Mouse (Mus musculus) G1E (cell line): Measurements from ENCODE around the gene Bmp8a. TPM values are rescaled to one million over a fixed set of nuclear protein-coding genes. Genes with fewer than 3 reads are reported as not detected.

ENCODE experiments used
- ATAC-seq: 2 replicates; pipeline ENCODE4 v1.8.0; 2016; ENCODE audit warnings: mild to moderate bottlenecking; ENCODE audit not compliant: insufficient number of reproducible peaks, poor library complexity, low FRiP score, severe bottlenecking; ENCODE audit errors: extremely low read depth
- DNase-seq: peaks from one replicate; pipeline ENCODE4 v3.0.0; 2012; ENCODE audit warnings: low spot score
- H3K27me3 ChIP-seq: 2 replicates; pipeline ENCODE4 v1.6.1; 2012; ENCODE audit warnings: mild to moderate bottlenecking, low read length, inconsistent platforms; ENCODE audit not compliant: insufficient read depth
- H3K36me3 ChIP-seq: replicated peaks from 2 replicates; pipeline ENCODE3; 2012; ENCODE audit warnings: mild to moderate bottlenecking, inconsistent platforms
- H3K4me1 ChIP-seq: 2 replicates; pipeline ENCODE4 v1.6.1; 2012; ENCODE audit warnings: low read depth, low read length, inconsistent platforms, mixed read lengths; ENCODE audit not compliant: insufficient read depth
- H3K4me3 ChIP-seq: 2 replicates; pipeline ENCODE4 v1.5.1; 2012; ENCODE audit warnings: low read depth, mild to moderate bottlenecking, inconsistent platforms, low read length, moderate library complexity, mixed read lengths
- H3K9me3 ChIP-seq: replicated peaks from 2 replicates; pipeline ENCODE4 v1.6.1; 2012; ENCODE audit warnings: inconsistent platforms
- CTCF ChIP-seq: IDR thresholded peaks from 2 replicates; pipeline ENCODE4 v1.5.1; 2012; ENCODE audit warnings: low read depth, low read length, inconsistent platforms, mixed read lengths
- GATA1 ChIP-seq: IDR thresholded peaks from 2 replicates; pipeline ENCODE4 v1.6.1; 2012; ENCODE audit warnings: borderline replicate concordance, low read length, inconsistent platforms, mixed read lengths
- GATA2 ChIP-seq: IDR thresholded peaks from 2 replicates; pipeline ENCODE4 v1.6.1; 2012; ENCODE audit warnings: low read depth, low read length, inconsistent platforms, borderline replicate concordance
- POLR2AphosphoS5 ChIP-seq: IDR thresholded peaks from 2 replicates; pipeline ENCODE4 v1.6.1; 2012; ENCODE audit warnings: low read depth, low read length, inconsistent platforms; ENCODE audit not compliant: insufficient replicate concordance
- TAL1 ChIP-seq: conservative IDR thresholded peaks from 2 replicates; pipeline ENCODE4 v1.6.1; 2012; ENCODE audit warnings: low read depth, low read length, inconsistent platforms, mixed read lengths
- polyA plus RNA-seq: library from polyadenylated mRNA; stranded (reverse); fragments of >175 nt; gene quantifications from 2 replicates; pipeline ENCODE4 v1.2.3, GENCODE M21; 2012
- total RNA-seq, 2 experiments: library from RNA; stranded (forward) in 1 of 2; stranded (reverse) in 1 of 2; fragments of 200-1000 nt in 1 of 2; fragments of >200 nt in 1 of 2; fragmentation: Nextera tagmentation in 1 of 2; gene quantifications; 2 replicates each; pipeline ENCODE4 v1.2.3; 2014 to 2017

The Bmp8a gene
- total and polyA plus RNA-seq, 3 experiments, result 0.05 to 0.10 TPM; not detected in 1

GRCm38 (mm10) chr4:123282500-123282899 lies 60.6 kb downstream of the Bmp8a start:
- H3K4me3 ChIP-seq, result peak overlapping the region; percentile 74
- H3K4me1 ChIP-seq, result peaks cover 40% of the 10 kb centered on the region
- TF ChIP-seq TAL1, result no peak
- peak; percentile 78 for TF ChIP-seq CTCF
- TF ChIP-seq GATA2, result no peak
- TF ChIP-seq GATA1, result no peak
- no peak for TF ChIP-seq POLR2AphosphoS5
- DNase-seq (peak; percentile 95), ATAC-seq (peak; percentile 64)
- H3K27me3 ChIP-seq, result peaks cover 4% of the 10 kb centered on the region; the same call in 1 of the 2 replicates
- H3K36me3 ChIP-seq, result peaks cover 39% of the 10 kb centered on the region
- H3K9me3 ChIP-seq, result no peaks in the 10 kb centered on the region

- TF ChIP-seq TAL1 (no peak), POLR2AphosphoS5 (no peak), GATA2 (no peak), GATA1 (no peak), CTCF (no peak)
- Histone ChIP-seq H3K36me3 (peaks cover 16% of the 10 kb centered on the region), H3K9me3 (no peaks in the 10 kb centered on the region), H3K4me1 (peaks cover 17% of the 10 kb centered on the region), H3K4me3 (no peak overlapping the region), H3K27me3 (peaks cover 14% of the 10 kb centered on the region)
- DNase-seq (no peak), ATAC-seq (no peak)
Observed at GRCm38 (mm10) chr4:123280117-123280516, 62.9 kb downstream of the Bmp8a start.

DNA sequence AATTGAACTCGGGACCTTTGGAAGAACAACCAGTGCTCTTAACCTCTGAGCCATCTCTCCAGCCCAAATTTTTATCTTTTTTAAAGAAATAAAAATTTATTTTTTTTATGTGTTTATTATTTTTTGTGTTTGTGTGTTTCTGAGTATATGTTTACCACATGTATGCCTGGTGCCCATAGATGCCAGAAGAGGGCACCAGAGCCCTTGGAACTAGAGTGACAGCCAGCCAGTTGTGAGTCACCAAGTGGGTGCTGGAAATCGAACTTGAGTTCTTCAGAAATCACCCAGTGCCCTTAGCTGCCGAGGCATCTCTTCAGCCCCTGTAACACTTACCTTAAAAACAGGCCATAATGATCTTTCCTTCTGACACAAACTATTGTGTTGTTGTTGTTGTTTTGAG lies 72.0 kb downstream of the Bmp8a start:
- H3K4me3 ChIP-seq, result no peak overlapping the region
- no peak for DNase-seq
- H3K36me3 ChIP-seq, result no peaks in the 10 kb centered on the region
- TF ChIP-seq GATA1 (no peak), GATA2 (no peak), POLR2AphosphoS5 (no peak), CTCF (no peak), TAL1 (no peak)
- H3K4me1 ChIP-seq, result no peaks in the 10 kb centered on the region
- peaks cover 26% of the 10 kb centered on the region for H3K27me3 ChIP-seq
- no peak for ATAC-seq
- no peaks in the 10 kb centered on the region for H3K9me3 ChIP-seq

Other genes starting within 250 kb of the Bmp8a start
- not detected in 2 replicates for gene Bmp8b, start 238.1 kb downstream of the Bmp8a start, total RNA-seq (2014; fragmentation: Nextera tagmentation)
- gene Bmp8b, start 238.1 kb downstream of the Bmp8a start, total RNA-seq (2017), result 0.05 TPM in 1 of 2 replicates, not detected in the other
- not detected in 2 replicates for gene Bmp8b, start 238.1 kb downstream of the Bmp8a start, polyA plus RNA-seq
- gene Oxct2b, start 227.0 kb downstream of the Bmp8a start, total RNA-seq (2014; fragmentation: Nextera tagmentation), result not detected in 2 replicates
- gene Oxct2b, start 227.0 kb downstream of the Bmp8a start, total RNA-seq (2017), result not detected in 2 replicates
- 0.02 TPM in 1 of 2 replicates, not detected in the other for gene Oxct2b, start 227.0 kb downstream of the Bmp8a start, polyA plus RNA-seq
- 39.3 and 43.7 TPM in 2 replicates for gene Ppie, start 203.3 kb downstream of the Bmp8a start, total RNA-seq (2014; fragmentation: Nextera tagmentation)
- gene Ppie, start 203.3 kb downstream of the Bmp8a start, total RNA-seq (2017), result 70.7 and 78.8 TPM in 2 replicates
- 10.3 and 17.3 TPM in 2 replicates for gene Ppie, start 203.3 kb downstream of the Bmp8a start, polyA plus RNA-seq
- gene Hpcal4, start 160.0 kb downstream of the Bmp8a start, total RNA-seq (2014; fragmentation: Nextera tagmentation), result not detected in 2 replicates
- 0.12 TPM in 1 of 2 replicates, not detected in the other for gene Hpcal4, start 160.0 kb downstream of the Bmp8a start, total RNA-seq (2017)
- gene Hpcal4, start 160.0 kb downstream of the Bmp8a start, polyA plus RNA-seq, result not detected in 2 replicates
- not detected in 2 replicates for gene Nt5c1a, start 141.7 kb downstream of the Bmp8a start, total RNA-seq (2014; fragmentation: Nextera tagmentation)
- gene Nt5c1a, start 141.7 kb downstream of the Bmp8a start, total RNA-seq (2017), result not detected in 2 replicates
- gene Nt5c1a, start 141.7 kb downstream of the Bmp8a start, polyA plus RNA-seq, result not detected in 2 replicates
- gene Heyl, start 109.7 kb downstream of the Bmp8a start, total RNA-seq (2014; fragmentation: Nextera tagmentation), result not detected in 2 replicates
- gene Heyl, start 109.7 kb downstream of the Bmp8a start, total RNA-seq (2017), result 0.05 TPM in 1 of 2 replicates, not detected in the other
- gene Heyl, start 109.7 kb downstream of the Bmp8a start, polyA plus RNA-seq, result not detected in 2 replicates
- 328 and 335 TPM in 2 replicates for gene Pabpc4, start 80.9 kb downstream of the Bmp8a start, total RNA-seq (2014; fragmentation: Nextera tagmentation)
- gene Pabpc4, start 80.9 kb downstream of the Bmp8a start, total RNA-seq (2017), result 103 and 112 TPM in 2 replicates
- gene Pabpc4, start 80.9 kb downstream of the Bmp8a start, polyA plus RNA-seq, result 1,118 and 1,562 TPM in 2 replicates
- not detected in 2 replicates for gene Oxct2a, start 19.6 kb downstream of the Bmp8a start, total RNA-seq (2014; fragmentation: Nextera tagmentation)
- gene Oxct2a, start 19.6 kb downstream of the Bmp8a start, total RNA-seq (2017), result 0.33 TPM in 1 of 2 replicates, not detected in the other
- gene Oxct2a, start 19.6 kb downstream of the Bmp8a start, polyA plus RNA-seq, result not detected in 2 replicates